Mouse (Mus musculus) left cerebral cortex, postnatal 25 days (tissue): ENCODE measurements around the gene Rapgef1. TPM values are rescaled to one million over a fixed set of nuclear protein-coding genes. Genes with fewer than 3 reads are reported as not detected.
A peak's percentile ranks its signal among the peaks of the same experiment; 100 is the strongest.

ENCODE experiments used
- DNase-seq, 2 experiments: peaks; one replicate each; pipeline ENCODE4 v3.0.0; 2022; ENCODE audit warnings: low spot score in 2 of 2, mixed read lengths in 1 of 2
- intact Hi-C: fragments of 180-260 bp; cut with DNase I; formaldehyde crosslinking; loops from one replicate; pipeline ENCODE4 v1.15.1; 2025
- total RNA-seq, 2 experiments: library from RNA; stranded (reverse); gene quantifications; 2 replicates each; pipeline ENCODE4 v1.2.3; 2021

Gene Rapgef1
- total RNA-seq, 2 experiments from 2014 or later: 110 TPM

DNA sequence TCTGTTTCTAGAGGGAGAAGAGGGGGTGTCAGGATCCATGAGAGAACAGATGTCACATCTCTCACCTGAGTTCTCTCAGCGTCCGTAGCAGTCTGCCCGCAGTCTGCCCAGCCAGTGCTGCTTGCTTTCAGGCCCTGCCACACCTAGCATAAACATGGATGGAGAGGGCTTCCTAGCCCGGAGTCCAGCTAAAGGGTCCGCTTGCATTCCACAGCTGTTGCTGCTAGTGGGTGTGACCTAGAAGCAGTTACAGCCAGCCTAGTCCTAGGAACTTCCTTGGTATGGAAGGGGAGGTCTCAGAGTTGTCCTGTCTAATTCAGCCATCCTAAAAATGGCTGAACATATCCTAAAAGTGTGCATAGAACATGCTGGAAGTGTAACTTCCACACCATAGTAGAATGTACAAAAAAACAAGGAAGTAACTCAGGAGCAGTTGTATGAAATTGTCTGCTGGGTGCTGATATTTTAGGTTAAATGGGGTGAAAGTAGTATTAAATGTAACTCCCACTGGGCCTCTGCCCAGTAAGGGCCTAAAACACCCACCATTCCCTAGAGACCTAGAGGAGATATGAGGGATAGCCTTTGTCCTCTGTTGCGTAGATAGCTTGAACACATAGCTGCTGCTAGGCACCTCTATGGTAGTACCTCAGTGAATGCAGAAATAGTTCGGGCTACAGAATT, 48.6 kb downstream of the Rapgef1 start:
- intact Hi-C loops: no loop called here
- no peak for DNase-seq

DNA sequence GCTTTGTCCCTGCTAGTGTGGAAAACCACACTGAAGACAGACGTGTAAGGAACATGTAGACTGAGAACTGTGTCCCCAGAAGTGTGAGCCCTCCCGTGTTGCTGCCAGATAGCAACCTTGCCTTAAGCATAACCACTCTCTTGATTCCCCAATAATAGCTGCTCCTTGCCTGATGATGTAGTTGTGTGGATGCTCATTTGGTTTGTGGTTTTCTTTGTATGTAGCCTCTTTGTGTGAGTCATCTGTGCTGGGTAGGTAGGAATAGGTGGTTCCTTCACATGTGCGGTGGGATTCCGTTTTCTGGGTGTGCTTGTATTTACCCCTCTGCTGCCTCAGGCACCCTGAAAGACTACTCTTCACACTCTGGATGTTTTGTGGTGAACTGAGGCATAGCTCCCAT, 49.4 kb downstream of the Rapgef1 start:
- intact Hi-C loops: no loop called here
- no peak for DNase-seq

DNA sequence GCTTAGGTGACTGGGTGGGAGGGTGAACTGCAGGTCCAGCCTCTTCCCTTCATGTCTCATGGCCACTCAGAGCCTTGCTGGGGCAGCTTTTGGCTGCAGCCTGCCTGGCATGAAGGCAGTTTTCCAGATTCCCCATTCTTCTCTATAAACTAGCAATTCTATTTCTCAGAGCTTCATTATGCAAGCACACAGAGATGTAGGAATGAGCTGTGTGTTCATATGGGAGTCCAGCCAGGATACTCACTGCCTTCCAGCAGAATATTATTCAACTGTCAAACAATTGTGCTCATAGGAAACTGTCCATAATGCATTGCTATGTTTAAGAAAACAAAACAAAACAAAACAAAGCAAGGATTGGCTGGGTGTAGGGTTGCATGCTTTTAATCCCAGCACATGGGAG, 50.2 kb downstream of the Rapgef1 start:
- DNase-seq: peak in 1 of 2 experiments; percentile 78
- intact Hi-C loops: loop anchor here (2.0 kb wide), 1 partner anchor 51 kb away; the partner anchor contains the start of gene Rapgef1

DNA sequence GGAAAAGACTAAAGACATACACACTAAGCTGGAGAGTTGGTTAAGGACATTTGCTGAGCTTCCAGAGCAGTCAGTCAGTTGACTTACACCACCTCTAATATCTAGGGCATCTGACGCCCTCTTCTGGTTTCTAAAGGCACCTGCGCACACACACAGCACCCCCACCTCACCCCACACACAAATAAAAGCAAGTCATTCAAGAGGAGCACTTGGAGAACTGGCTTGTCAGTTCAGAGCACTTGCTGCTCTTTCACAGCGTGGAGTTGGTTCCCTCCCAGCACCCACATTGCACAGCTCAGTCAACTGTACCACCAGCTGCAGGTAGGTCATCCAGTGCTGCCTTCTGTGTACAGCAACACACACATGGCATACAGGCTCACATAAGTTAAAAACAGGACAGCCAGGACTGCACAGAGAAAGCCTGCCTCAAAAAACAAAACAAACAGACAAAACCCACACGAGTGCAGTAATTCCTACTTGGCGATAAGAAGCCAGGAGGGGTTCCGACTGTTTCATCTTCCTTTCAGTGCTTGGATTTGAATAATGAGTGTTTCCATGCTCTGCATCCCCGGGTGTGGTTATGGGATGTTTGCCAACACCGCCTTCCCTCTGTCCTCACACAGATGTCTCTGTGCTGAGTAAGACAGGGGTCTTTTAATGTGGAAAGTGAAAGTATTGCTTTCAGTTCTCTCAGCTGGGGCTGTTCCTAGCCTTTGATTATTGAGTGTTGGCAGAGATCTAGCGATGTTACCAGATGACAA, 50.9 kb downstream of the Rapgef1 start:
- peak; percentile 46 to 65 for DNase-seq
- intact Hi-C loops: loop anchor here (2.0 kb wide), 1 partner anchor 52 kb away; the partner anchor contains the start of gene Rapgef1

DNA sequence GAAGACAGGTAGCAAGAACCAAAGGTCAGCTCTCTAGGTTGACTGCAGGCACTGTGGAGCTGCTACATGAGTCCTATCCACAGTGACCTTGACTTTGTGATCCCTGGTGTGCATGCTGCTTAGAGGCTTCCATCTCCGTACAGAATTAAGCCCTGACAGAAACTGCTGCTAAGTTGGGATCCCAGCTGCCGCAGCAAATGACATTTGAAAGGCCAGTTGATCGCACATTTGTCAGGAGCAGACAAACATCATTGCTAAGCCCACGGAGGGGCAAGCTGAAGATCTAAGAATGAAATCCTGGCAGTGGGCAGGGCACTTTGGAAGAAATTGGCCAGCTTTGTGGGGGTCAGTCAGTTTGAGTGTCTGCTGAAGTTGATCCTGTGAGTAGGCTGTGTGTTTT, 51.9 kb downstream of the Rapgef1 start:
- DNase-seq: no peak
- intact Hi-C loops: loop anchor here (2.0 kb wide), 1 partner anchor 53 kb away; the partner anchor contains the start of gene Rapgef1

DNA sequence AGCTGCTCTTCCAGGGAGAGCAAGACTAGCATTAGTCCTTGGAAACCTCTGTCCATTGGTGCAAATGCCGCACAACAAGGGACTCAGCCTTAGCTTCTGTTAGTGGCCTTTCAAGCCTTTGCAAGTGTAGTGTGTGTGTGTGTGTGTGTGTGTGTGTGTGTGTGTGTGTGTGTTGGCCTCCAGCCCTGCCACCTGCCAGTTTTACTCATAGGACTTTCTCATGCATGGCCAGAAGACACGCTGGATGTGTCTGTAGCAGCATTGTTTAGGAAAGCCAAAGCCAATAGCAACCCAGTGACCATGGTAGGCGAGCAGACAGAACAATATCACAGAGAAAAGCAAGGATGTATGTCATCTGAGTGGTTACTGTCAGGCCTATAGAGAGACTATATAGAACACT, 52.3 kb downstream of the Rapgef1 start:
- intact Hi-C loops: loop anchor here (2.0 kb wide), 1 partner anchor 53 kb away; the partner anchor contains the start of gene Rapgef1
- no peak for DNase-seq

DNA sequence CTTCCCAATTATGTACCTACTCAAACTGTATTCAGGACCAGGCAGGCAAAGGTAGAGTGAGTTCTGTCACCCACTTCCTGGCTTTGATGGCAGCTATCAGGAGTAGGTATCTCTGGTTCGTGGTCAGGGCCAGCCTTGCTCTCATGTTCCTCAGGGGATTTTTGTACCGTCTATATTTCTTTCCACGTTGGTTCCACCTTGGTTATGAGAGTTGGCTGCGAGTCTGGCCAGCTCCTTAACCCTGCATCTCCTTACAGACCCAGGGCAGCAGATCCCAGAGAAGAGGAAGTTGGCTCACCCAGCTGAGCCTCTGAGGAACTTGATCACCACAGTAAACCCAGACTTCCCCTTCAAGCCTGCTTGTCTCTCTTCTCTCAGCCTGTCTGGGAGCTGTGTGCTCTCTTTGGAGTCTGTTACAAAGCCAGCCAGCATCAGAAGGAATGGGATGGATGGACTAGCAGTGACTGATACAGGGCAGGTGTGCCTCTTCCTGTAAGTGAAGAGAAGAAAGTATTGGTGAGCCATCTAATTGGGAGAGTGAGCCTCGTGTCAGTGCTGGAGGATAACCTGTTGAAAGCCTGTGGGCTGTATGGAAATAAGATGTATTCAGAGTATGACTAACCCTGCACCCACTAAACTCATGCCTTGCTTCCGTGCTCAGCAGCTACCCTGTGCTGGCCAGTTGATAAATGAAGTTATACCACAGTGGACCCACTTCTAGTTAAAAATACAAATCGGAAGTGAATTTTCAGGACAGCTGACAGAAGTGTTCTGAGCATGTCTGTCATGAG, 53.4 kb downstream of the Rapgef1 start:
- intact Hi-C loops: no loop called here
- DNase-seq: peak in 1 of 2 experiments; percentile 37

DNA sequence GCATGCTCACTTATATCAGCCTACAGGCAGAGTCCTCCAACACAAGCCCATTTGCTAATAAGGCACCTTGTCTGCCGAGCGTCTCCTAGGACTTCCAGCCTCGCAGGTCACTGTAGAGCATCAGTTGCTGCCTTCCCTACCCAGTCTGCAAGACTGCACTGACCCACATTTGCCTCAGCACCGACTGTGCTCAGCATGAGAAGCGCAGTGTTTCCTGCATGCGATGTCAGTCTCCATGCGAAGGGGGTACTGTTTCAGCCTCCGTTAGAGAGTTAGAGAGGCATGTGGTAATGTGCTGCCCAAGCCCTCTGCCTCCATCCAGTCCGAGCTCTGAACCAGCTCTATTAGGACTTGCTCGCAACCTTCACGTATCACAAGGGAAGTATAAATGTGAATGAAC, 54.6 kb downstream of the Rapgef1 start:
- intact Hi-C loops: no loop called here
- DNase-seq: no peak

DNA sequence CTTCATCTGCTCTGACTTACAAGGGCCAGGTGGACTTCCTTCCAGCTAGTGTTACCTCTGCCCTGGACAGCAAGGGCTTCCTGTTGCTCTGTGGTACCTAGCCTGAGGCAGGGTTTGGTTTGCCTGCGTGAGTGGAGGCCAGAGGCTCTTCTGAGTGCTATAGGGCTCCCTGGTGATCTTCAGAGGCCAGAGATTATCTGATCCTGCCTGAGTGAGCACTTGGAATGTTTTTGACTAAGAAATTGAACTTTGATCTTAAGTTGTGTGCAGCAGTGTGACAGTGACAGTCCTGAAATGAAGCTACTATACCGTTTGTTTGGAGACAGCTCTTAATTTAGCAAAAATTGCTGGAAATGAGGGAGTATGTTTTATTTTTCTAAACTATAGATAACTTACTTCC, 55.0 kb downstream of the Rapgef1 start:
- intact Hi-C loops: no loop called here

DNA sequence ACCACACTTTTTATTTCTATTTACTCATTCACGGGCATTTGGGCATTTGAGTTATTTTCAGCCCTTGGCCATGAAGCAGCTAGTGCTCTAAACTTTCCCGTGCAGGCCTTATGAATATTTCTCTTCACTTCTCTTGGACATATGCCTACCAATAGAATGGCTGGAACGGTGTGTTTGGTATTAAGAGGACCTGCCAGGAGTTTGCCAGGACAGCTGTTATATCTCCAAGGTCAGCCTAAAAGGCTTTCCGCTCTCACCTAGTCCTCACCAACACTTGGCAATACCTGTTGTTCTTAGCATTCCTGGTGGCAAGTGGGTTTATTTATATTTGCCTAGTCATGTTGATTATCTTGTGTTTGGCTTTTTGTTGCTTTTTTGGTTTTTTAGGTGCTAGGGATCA, 56.3 kb downstream of the Rapgef1 start:
- DNase-seq: no peak
- intact Hi-C loops: no loop called here

More for the DNA sequence above, 55.0 kb downstream of the Rapgef1 start:
- no peak for DNase-seq

DNA sequence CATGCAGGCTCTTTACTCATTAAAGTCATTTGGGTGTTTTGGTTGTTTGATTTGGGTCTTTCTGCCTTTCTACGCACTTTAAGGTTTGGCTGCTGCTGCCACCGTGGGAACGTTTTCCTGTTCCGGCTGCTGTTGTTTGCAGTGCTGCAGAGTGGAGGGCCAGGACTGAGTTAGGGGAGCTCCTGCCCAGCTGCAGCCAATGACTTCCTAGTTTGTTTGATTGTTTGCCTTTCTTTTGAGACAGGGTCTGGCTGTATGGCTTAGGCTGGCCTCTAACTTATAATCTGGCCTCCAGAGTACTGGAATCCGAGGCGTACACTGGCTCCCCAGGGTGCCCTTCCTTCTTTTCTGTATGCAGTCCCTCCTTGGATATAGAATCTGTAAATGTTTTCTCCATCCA, 57.0 kb downstream of the Rapgef1 start:
- DNase-seq: no peak
- intact Hi-C loops: no loop called here

DNA sequence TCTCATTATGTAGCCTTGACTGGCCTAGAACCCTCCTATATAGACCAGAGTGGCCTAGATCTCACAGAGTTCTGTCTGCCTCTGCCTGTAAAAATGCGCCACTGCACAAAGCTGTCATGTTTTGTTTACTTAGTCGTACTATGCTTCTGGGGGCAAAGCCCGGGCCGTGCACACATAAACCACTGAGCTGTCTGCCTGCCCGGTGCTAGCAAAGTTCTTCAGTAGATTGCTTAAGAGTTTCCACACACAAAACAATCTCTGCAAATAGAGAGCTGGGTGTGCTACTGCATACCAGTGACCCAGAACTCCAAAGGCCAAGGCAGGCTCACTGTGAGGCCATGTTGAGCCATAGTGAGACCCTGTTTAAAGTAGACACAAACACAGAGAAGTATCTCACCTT, 58.3 kb downstream of the Rapgef1 start:
- intact Hi-C loops: no loop called here
- no peak for DNase-seq

DNA sequence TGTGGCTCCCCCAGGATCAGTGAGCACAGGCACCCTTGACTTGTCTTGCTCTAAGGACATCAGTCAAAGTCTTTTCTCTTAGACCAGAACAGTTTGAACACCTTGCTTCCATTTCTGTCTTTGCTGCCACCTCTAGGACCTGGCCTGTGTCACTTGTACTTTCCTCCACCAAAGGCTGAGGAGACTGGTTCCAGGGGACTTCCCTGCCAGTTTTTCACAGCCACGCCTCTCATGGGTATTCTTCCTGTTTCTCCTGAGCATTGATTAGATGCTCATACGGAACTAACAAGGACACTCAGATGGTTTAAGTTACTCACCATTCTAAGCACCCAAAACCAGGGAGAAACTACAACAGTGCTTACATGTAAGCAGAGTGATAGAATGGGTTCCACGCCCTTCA, 59.0 kb downstream of the Rapgef1 start:
- intact Hi-C loops: no loop called here
- DNase-seq: no peak

DNA sequence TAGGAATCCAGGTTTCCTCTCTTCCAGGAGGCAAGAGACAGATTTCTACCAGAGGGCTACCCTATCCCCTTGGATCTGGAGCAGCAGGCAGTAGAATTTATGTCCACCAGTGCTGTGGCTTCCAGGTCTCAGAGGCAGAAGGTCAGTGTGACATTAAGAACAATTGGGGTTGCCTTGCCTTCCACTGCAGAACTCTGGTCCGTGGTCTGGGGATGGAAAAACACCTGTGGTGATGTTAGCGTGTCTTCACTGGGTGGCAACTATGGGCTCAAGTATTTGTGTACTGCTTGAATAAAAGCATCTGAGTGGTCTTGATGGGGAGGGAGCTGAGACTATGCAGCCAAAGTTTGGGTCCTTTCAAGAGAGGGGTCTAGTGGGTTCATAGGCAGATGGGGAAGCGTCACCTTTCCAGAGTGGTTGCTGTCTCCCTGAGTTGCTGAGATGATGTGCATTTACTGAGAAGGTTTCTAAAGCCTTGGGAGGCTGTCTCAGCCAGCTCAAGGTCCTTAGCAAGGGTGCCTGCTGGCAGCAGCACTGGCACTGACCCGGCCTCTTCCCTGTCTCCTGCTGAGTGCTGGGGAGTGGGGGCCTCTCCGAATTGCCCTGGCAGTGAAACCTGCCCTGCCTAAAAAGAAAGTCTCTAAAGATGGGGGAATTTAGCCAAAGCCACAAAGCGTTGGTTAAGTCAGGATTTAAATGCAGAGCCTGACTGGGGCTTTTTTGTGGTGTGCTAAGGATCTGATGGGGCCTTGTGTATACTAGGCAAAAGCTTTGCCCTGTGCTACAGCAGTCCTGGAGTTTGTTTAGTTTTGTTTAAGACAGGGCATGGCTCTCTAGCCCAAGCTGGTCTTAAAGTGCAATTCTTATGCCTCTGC, 60.4 kb downstream of the Rapgef1 start:
- no peak for DNase-seq
- intact Hi-C loops: no loop called here

DNA sequence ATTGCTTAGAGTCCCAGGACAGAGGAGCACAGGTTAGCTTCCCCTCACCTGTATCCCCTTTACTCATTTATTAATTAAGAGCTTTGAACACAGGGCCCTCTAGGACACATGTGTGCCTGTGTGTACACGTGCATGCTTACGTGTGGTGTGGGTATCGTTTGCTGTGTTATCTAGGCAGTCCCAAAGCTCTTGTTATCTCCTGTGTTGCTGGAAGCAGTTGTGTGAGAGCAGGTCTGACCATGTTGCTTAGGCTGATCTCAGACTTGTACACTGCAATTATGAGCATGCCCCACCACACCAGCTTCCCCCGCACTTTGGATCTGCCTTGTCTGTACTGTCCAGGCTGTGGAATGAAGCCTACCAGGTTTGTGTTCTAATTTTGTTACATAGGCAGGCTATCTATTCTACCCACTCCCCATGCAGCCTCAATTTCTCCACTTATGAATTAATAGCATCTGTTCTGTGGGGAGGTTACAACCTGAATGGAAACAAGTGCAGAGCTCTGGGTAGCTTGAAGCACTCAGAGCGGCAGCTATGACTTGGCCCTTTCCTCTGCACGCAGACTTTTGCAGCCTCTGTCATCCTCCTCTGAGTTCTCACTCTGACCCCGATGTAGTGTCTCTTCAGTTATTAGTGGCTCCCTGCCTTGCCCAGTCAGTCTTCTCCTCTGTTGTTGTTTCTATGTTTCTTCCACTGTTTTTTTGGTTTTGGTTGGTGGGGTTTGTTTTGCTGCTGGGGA, 63.9 kb downstream of the Rapgef1 start:
- no peak for DNase-seq
- intact Hi-C loops: no loop called here

DNA sequence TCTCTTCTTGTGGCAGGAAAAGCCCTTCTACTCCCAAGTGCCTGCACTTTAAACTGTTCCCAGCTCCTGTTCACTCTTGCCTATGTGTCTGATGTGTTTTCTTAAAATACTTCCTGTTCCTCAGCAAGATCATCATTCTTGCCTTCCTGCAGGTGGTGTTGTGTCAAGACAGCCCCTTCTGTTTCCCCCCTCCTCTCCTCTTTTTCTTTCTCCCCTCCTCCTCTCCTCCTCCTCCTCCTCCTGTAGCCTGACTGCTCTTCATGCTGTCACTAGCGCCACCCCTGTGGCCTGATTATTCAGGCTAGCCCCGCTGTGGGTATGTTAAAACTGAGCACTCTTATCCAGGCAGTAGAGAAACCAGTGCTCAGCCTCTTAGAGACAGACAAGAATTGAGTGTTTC, 65.0 kb downstream of the Rapgef1 start:
- intact Hi-C loops: no loop called here

DNA sequence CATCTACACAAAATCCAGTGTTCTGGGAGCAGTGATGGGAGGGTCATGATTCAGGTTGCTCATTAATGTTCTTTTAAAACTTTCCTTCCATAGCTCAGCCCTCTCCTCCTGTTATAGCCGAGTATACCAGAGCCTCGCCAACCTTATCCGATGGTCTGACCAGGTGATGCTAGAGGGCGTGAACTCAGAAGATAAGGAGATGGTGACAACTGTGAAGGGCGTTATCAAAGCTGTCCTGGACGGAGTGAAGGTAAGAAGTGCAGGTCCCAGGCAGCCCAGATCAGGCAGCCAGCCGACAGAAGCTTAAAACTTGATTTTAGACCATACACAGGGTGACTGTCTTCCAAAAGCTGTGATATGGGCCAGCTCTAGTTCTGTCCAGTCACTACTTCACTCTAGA, 69.5 kb downstream of the Rapgef1 start:
- intact Hi-C loops: no loop called here
- no peak for DNase-seq

More for the DNA sequence above, 65.0 kb downstream of the Rapgef1 start:
- DNase-seq: no peak

DNA sequence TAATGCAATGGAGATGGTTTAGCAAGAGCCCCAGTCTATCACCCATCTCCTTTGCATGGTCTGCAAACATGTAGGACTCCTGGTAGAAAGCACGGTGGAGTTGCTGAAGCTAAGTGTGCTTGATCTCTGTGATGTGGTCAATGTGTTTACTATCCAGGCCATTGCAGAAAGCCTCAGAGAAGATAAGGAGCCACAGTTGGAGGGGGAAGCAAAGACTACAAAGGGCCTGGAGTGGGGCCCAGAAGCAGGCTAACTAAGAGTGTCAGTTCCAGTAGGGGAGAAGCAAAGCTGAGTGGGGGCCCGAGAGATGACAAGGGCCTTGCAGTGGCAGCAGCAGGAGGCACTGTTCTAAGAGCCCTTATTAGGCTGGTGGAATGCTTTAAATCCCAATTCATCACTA, 70.0 kb downstream of the Rapgef1 start:
- no peak for DNase-seq
- intact Hi-C loops: no loop called here

DNA sequence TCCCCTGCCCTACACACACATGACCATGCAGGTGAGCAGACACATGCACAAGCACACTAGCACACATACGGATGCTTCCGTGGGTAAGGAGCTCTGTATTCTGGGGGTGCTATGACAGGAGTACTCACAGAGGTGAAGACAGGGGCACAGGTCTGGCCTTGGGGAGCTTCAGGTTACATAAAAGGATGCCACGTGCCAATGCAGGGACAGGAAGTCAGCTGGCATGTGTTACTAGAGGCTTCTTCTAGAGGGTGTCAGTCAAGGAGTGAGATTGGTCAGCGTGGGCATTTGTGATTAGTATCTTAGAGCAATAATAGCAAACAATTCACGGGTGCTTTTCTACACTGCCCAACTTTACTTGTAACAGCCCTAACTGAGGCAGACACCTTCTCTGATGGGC, 71.5 kb downstream of the Rapgef1 start:
- intact Hi-C loops: no loop called here
- no peak for DNase-seq
